8 mouse cellular contexts compared by ENCODE assay signal in genomic region chr2:31239833-31240232, GRCm38 (mm10). TPM values are rescaled to one million over a fixed set of nuclear protein-coding genes. Genes with fewer than 3 reads are reported as not detected.
DNase-seq lines count a peak whose midpoint lies in the region; ATAC-seq and TF ChIP-seq lines count a peak whose summit lies in the region.

No protein-coding gene starts in this region.

- H3K27ac ChIP-seq in heart, embryonic 13.5 days (replicated peaks) = no peak overlapping the region
- no peak overlapping the region for H3K27ac ChIP-seq in stomach, embryonic 14.5 days (ENCODE audit: low read length)
- H3K27ac ChIP-seq in stomach, postnatal 0 days (replicated peaks) = no peak overlapping the region
- no peak overlapping the region for H3K27ac ChIP-seq in intestine, postnatal 0 days (ENCODE audit: low read depth, low read length)

- 80% methylated on average over 6 of the region's 6 CpGs for WGBS in heart, embryonic 13.5 days
- 75% methylated on average over 6 of the region's 6 CpGs for WGBS in stomach, embryonic 14.5 days
- WGBS in stomach, postnatal 0 days = 74% methylated on average over 6 of the region's 6 CpGs
- 76% methylated on average over 6 of the region's 6 CpGs for WGBS in intestine, postnatal 0 days

- DNase-seq in heart, adult 9 months (ENCODE audit: low spot score in 2 of 2) = no peak
- no peak for DNase-seq in stomach, postnatal 0 days (ENCODE audit: low spot score)
- no peak for DNase-seq in left cerebral cortex, adult 9 months (ENCODE audit: low spot score in 2 of 2)
- DNase-seq in cerebellum, adult 11 months = no peak
- DNase-seq in thymus, postnatal 10 days (ENCODE audit: low spot score in 2 of 2) = no peak

- H3K4me1 ChIP-seq in heart, embryonic 13.5 days = peaks cover 27% of the 10 kb centered on the region
- 0 out of 2 replicates have a peak, but pooled peaks cover 2% of the 10 kb centered on the region for H3K4me1 ChIP-seq in stomach, embryonic 14.5 days (ENCODE audit: control insufficient read depth, insufficient read depth, low read length)
- H3K4me1 ChIP-seq in stomach, postnatal 0 days (replicated peaks; ENCODE audit: control insufficient read depth, insufficient read depth) = no peaks in the 10 kb centered on the region
- no peaks in the 10 kb centered on the region for H3K4me1 ChIP-seq in intestine, postnatal 0 days (replicated peaks; ENCODE audit: control insufficient read depth, insufficient read depth, low read length)

- no peaks in the 10 kb centered on the region for H3K9me3 ChIP-seq in heart, embryonic 13.5 days
- H3K9me3 ChIP-seq in stomach, embryonic 14.5 days (ENCODE audit: control insufficient read depth, low read depth, low read length) = no peaks in the 10 kb centered on the region
- no peaks in the 10 kb centered on the region for H3K9me3 ChIP-seq in stomach, postnatal 0 days (ENCODE audit: control insufficient read depth, low read length)
- H3K9me3 ChIP-seq in intestine, postnatal 0 days (ENCODE audit: control insufficient read depth) = no peaks in the 10 kb centered on the region

- no peak for TF ChIP-seq CTCF in stomach, postnatal 0 days (IDR thresholded peaks at IDR 0.05; ENCODE audit: low read depth)
- TF ChIP-seq CTCF in intestine, postnatal 0 days (IDR thresholded peaks at IDR 0.05; ENCODE audit: low read depth) = no peak

- ATAC-seq in heart, embryonic 13.5 days (ENCODE audit: extremely low read depth, insufficient number of reproducible peaks, low FRiP score, low TSS enrichment) = no peak
- ATAC-seq in stomach, embryonic 14.5 days (ENCODE audit: insufficient number of reproducible peaks, insufficient read depth, low FRiP score, low read depth) = 0 out of 2 replicates have a peak, but pooled peaks have one; percentile 39
- ATAC-seq in stomach, postnatal 0 days (ENCODE audit: low FRiP score, low TSS enrichment) = no peak
- no peak for ATAC-seq in intestine, postnatal 0 days

- no peak for TF ChIP-seq EP300 in stomach, postnatal 0 days (optimal IDR thresholded peaks at IDR 0.05)

- no peak overlapping the region for H3K9ac ChIP-seq in heart, embryonic 13.5 days
- H3K9ac ChIP-seq in stomach, embryonic 14.5 days (replicated peaks; ENCODE audit: low read depth, low read length) = no peak overlapping the region
- no peak overlapping the region for H3K9ac ChIP-seq in stomach, postnatal 0 days (ENCODE audit: low read length)
- H3K9ac ChIP-seq in intestine, postnatal 0 days (ENCODE audit: low read depth, low read length) = no peak overlapping the region

- peak overlapping the region; percentile 32; the same call in 1 of the 2 replicates for H3K4me3 ChIP-seq in heart, embryonic 13.5 days
- H3K4me3 ChIP-seq in stomach, embryonic 14.5 days (ENCODE audit: low read depth, low read length) = no peak overlapping the region
- H3K4me3 ChIP-seq in stomach, postnatal 0 days (ENCODE audit: low read depth, low read length) = no peak overlapping the region
- no peak overlapping the region for H3K4me3 ChIP-seq in intestine, postnatal 0 days (ENCODE audit: low read depth, low read length)

- H3K36me3 ChIP-seq in heart, embryonic 13.5 days = no peaks in the 10 kb centered on the region
- H3K36me3 ChIP-seq in stomach, embryonic 14.5 days (ENCODE audit: control insufficient read depth, insufficient read depth, low read length) = no peaks in the 10 kb centered on the region
- H3K36me3 ChIP-seq in stomach, postnatal 0 days (ENCODE audit: control insufficient read depth, insufficient read depth, low read length) = no peaks in the 10 kb centered on the region
- H3K36me3 ChIP-seq in intestine, postnatal 0 days (ENCODE audit: control insufficient read depth, insufficient read depth) = no peaks in the 10 kb centered on the region

- H3K27me3 ChIP-seq in heart, embryonic 13.5 days (replicated peaks) = peaks cover 21% of the 10 kb centered on the region; the same call in 1 of the 2 replicates
- H3K27me3 ChIP-seq in stomach, embryonic 14.5 days (ENCODE audit: control insufficient read depth, insufficient read depth, low read length) = no peaks in the 10 kb centered on the region
- no peaks in the 10 kb centered on the region for H3K27me3 ChIP-seq in stomach, postnatal 0 days (ENCODE audit: control insufficient read depth, insufficient read depth, low read length)
- peaks cover 4% of the 10 kb centered on the region; the same call in 1 of the 2 replicates for H3K27me3 ChIP-seq in intestine, postnatal 0 days (replicated peaks; ENCODE audit: control insufficient read depth, insufficient read depth, low read length)

- H3K4me2 ChIP-seq in heart, embryonic 13.5 days = peak overlapping the region; percentile 58
- peak overlapping the region; percentile 19; the same call in 1 of the 2 replicates for H3K4me2 ChIP-seq in stomach, embryonic 14.5 days (replicated peaks; ENCODE audit: low read depth, low read length)
- H3K4me2 ChIP-seq in stomach, postnatal 0 days (replicated peaks; ENCODE audit: low read depth) = no peak overlapping the region
- H3K4me2 ChIP-seq in intestine, postnatal 0 days (replicated peaks; ENCODE audit: low read depth) = peak overlapping the region; percentile 33

RNA-seq across cellular contexts. Expression of gene Ncs1, which starts 5.8 kb away (rescaled TPM):
- polyA plus RNA-seq in heart, embryonic 13.5 days (2015; fragmentation: Nextera tagmentation; extraction: Ambion mirVana) = 36.3 and 39.4 TPM in 2 replicates
- 34.7 and 36.0 TPM in 2 replicates for polyA plus RNA-seq in stomach, embryonic 14.5 days (2014; fragmentation: Nextera tagmentation; extraction: Ambion mirVana)
- polyA plus RNA-seq in stomach, postnatal 0 days (2015; fragmentation: Nextera tagmentation; extraction: Ambion mirVana) = 9.8 and 10.1 TPM in 2 replicates
- 8.4 and 8.5 TPM in 2 replicates for polyA plus RNA-seq in intestine, postnatal 0 days (2015; fragmentation: Nextera tagmentation; extraction: Ambion mirVana)
